Mouse (Mus musculus) embryonic stem cell, embryonic (primary cell): ENCODE results near the gene Slc35e4.

Experiments
- CTCF ChIA-PET, 4 experiments: fragments of 300-600 bp in 2 of 4; fragments of 350-600 bp in 2 of 4; sonication (Branson Sonifier 250); formaldehyde crosslinking; loops; one replicate each; lab custom pipeline; 2022; ENCODE audit warnings: inconsistent platforms in 2 of 4; lab: Charles Lee
- POLR2A ChIA-PET, 4 experiments: fragments of 300-600 bp in 2 of 4; fragments of 350-600 bp in 2 of 4; sonication (Branson Sonifier 250); formaldehyde crosslinking; loops; one replicate each; lab custom pipeline; 2022; ENCODE audit warnings: antibody characterized with exemption in 4 of 4, inconsistent platforms in 1 of 4; lab: Charles Lee

The Slc35e4 gene

DNA sequence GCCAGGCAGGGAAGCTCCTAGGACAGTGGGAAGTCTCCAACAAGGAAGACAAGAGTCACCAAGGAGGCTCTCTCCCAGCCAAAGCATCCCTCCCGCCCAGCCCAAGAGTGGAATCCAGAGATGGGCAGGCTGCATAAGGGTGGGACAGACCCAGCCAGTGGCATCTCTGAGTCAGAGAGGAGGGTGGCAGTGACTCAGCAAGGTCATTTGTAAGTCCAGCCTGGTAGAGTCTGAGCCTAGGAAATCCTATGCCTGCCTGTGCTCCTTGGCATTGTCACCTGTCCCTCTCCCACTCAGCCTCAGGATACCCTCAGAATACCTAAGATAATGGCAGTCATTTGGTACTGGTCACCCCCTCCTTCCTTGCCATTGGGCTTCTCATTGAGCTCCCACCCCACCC, 9.0 kb downstream of the Slc35e4 start:
- POLR2A ChIA-PET = interaction anchor here in 2 of 4 experiments (1.1 to 3.0 kb wide), 9 partner anchors 8 to 255 kb away, joined by 3 to 17 read pairs (median 4); partner anchors contain the start of genes 4921536K21Rik (in 2 of the 2), Dusp18 (in 2 of the 2), Slc35e4 (in 2 of the 2) and Ccdc157 (in 1 of the 2)
- CTCF ChIA-PET = interaction anchor here in 3 of 4 experiments (0.5 to 1.9 kb wide), 7 partner anchors 9 to 355 kb away, joined by 3 to 7 read pairs (median 3); partner anchors contain the start of gene Slc35e4 (in 1 of the 3)

DNA sequence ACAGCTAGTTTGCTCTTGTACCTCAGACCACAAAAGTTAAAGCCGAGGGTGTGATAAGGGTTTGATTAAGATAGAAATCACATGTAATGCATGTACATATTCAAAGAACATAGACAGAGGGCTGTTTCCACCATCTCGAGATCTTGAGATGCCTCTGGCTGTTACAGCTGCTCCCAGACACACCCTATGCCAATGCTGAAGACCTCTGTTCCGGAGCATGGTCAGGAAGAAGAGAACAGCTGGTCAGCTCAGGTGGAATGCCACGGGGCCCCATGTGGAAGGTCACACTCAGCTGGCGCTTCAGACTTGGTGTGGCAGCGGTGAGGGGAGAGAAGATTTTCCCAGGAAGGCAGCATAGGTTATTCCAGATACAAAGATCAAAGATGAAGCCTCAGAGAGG, 9.8 kb downstream of the Slc35e4 start:
- POLR2A ChIA-PET = interaction anchor here in 2 of 4 experiments (1.1 to 3.0 kb wide), 7 partner anchors 9 to 256 kb away, joined by 3 to 17 read pairs (median 5); partner anchors contain the start of genes 4921536K21Rik (in 2 of the 2), Dusp18 (in 2 of the 2), Slc35e4 (in 2 of the 2) and Ccdc157 (in 1 of the 2)
- CTCF ChIA-PET = interaction anchor here in 3 of 4 experiments (0.8 to 1.9 kb wide), 7 partner anchors 9 to 66 kb away, joined by 3 to 6 read pairs (median 3); partner anchors contain the start of gene Slc35e4 (in 2 of the 3)

DNA sequence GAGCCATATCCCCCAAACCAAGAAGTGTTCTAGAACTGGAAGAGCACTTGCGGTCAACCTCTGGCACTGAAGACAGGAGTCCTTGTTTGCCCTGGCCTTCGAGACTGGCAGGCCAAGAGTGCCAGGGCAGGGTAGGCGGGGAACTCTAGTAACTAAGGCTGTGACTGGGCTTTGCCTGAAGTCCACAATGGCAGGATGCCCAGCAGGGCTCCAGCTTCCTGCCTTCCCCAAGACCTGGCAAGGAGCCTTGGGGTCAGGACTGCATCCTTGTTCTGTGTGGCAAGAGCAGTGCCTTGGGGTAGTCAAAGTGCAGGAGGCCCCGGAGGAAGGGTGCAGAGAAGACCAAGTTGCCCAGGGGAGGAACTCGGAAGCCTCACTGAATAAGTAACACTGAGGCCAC, 11.4 kb downstream of the Slc35e4 start:
- ChIA-PET POLR2A (interaction anchor here in 2 of 4 experiments (1.1 to 3.0 kb wide), 5 partner anchors 11 to 85 kb away, joined by 3 to 17 read pairs (median 6); partner anchors contain the start of genes Slc35e4 (in 2 of the 2), Pes1 (in 1 of the 2) and Tcn2 (in 1 of the 2)), CTCF (interaction anchor here in 2 of 4 experiments (1.4 kb wide), 2 partner anchors 18 kb away, joined by 5 to 6 read pairs; no protein-coding TSS in a partner anchor)

DNA sequence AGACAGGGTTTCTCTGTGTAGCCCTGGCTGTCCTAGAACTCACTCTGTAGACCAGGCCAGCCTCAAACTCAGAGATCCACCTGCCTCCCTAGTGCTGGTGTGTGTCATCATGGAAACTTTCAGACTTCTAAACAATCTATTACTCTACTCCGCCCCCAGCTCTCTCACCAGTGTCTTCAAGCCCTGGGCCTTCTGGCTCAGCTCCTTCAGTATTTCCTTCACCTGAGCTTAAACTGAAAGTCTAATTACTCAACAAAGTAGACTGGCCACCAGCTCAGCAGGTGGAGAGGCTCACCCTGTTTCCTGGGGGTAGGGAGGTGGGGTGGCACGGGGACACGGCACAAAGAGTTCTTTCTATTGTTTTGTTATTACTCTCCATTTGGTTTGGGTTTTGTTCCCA, 11.9 kb downstream of the Slc35e4 start:
- POLR2A ChIA-PET = interaction anchor here in 3 of 4 experiments (0.5 to 2.4 kb wide), 6 partner anchors 11 to 928 kb away, joined by 3 to 10 read pairs (median 6); partner anchors contain the start of genes Pes1 (in 1 of the 3), Slc35e4 (in 1 of the 3) and Tcn2 (in 1 of the 3)
- CTCF ChIA-PET = interaction anchor here in 3 of 4 experiments (0.7 to 1.4 kb wide), 3 partner anchors 19 kb away, joined by 4 to 6 read pairs (median 5); no protein-coding TSS in a partner anchor

- POLR2A ChIA-PET = interaction anchor here in 2 of 4 experiments (1.2 to 2.2 kb wide), 3 partner anchors 9 to 13 kb away, joined by 5 to 10 read pairs (median 6); partner anchors contain the start of gene Slc35e4 (in 1 of the 2)
- CTCF ChIA-PET = no interaction called here
Measured at GRCm38 (mm10) chr11:3900296-3900695, 14.2 kb downstream of the Slc35e4 start.

- ChIA-PET POLR2A (interaction anchor here (1.0 to 3.4 kb wide), 18 partner anchors 9 to 524 kb away, joined by 3 to 21 read pairs (median 5); partner anchors contain the start of genes Pes1 (in 2 of the 4), Slc35e4 (in 2 of the 4), Morc2a (in 1 of the 4) and Osbp2 (in 1 of the 4)), CTCF (interaction anchor here in 3 of 4 experiments (1.1 to 1.9 kb wide), 7 partner anchors 16 to 25 kb away, joined by 3 to 9 read pairs (median 4); partner anchors contain the start of gene Slc35e4 (in 2 of the 3))
Measured at GRCm38 (mm10) chr11:3895933-3896332, 18.5 kb downstream of the Slc35e4 start.

DNA sequence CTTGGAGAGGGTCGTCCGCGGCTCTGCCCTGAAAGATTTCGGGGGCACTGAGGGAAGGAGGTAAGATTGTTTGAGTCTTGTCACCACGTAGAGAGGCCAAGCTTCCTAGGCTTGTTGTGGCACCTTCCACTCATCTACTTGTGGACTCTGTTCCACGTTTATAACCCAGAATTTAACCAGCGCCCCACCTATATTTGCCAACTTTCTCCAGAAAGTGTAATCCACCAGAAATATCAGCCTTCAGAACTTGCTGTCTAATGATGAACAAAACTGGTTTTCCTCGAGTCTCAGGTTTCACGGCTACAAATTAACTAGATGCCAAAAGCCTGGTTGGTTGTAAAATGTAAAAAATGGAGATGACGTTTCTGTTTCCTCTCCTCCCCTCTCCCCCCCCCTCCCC, 19.0 kb downstream of the Slc35e4 start:
- POLR2A ChIA-PET = interaction anchor here (0.6 to 3.4 kb wide), 30 partner anchors 9 to 523 kb away, joined by 3 to 21 read pairs (median 4); partner anchors contain the start of genes Morc2a (in 2 of the 4), Pes1 (in 2 of the 4), Slc35e4 (in 2 of the 4) and Osbp2 (in 1 of the 4)
- CTCF ChIA-PET = interaction anchor here in 3 of 4 experiments (0.8 to 1.9 kb wide), 9 partner anchors 15 to 31 kb away, joined by 3 to 9 read pairs (median 4); partner anchors contain the start of genes Slc35e4 (in 2 of the 3) and Osbp2 (in 1 of the 3)

DNA sequence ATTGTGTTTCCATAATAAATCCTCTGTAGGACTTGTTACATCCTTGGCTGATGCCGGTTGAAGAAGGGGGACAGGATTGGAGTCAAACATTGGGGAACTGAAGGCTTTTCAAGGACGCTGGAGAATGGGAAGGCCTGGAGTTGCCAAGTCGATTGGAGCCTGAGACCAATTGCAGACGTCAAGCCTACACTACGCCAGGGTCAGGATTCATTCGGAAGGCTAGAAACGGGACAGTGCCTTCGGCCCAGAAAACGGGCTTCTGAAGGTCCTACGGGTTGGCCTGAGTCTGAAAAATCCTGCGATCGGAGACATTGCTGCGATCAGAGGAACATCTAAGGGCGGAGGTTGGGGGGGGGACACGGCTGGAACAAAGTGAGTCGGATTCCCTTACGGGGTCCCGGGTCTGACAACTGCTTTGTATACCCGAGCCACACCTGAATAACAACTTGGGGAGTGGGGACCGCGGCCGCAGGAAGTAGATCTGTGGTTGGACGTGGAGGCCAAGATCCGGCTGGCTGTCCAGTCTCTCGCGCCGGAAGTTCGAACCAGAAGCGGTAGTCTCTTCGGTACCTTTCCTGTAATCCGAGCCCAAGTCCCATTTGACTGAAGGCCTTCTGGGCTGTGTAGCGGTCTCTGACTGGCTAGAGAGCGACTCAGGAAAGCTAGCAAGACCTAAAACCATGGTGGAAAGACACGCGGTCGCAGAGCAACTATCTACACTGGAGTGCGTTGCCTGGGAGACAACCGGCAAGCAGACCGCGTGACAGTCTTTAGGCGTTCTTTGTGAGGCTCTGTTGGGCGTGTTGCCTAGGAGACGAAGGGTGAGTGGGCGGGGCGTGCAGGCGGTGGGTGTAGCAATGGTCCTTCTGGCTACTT, 19.8 kb downstream of the Slc35e4 start, which contains the start of the genes 4921536K21Rik and Dusp18:
Gene 4921536K21Rik (minus strand): TSS at position 693 of the 876 bp plus-strand sequence.
Gene Dusp18 (plus strand): TSS at position 835 of the 876 bp plus-strand sequence.
- ChIA-PET CTCF (interaction anchor here in 3 of 4 experiments (0.8 to 1.8 kb wide), 8 partner anchors 15 to 30 kb away, joined by 3 to 8 read pairs (median 4); partner anchors contain the start of genes Osbp2 (in 1 of the 3) and Slc35e4 (in 1 of the 3)), POLR2A (interaction anchor here (0.6 to 3.4 kb wide), 28 partner anchors 8 to 541 kb away, joined by 3 to 21 read pairs (median 4); partner anchors contain the start of genes Morc2a (in 2 of the 4), Pes1 (in 2 of the 4), Slc35e4 (in 2 of the 4) and Osbp2 (in 1 of the 4))

DNA sequence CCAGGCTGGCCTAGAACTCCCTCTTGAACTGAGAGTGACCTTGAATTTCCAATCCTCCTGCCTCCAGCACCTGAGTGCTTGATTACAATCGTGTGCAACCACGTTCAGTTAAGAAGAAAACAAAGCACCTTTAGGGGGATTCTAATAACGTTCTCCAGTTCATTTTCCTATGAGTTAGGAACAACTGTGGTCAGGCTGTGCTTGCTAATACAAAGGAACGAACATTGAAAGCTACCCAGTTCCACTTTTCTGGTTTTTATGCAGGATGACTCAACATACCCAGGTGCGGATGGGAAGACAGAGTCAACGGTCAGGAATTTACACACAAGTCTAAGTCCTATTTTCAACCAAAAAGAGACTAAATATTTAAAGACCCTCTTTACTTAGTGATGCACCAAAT, 20.5 kb downstream of the Slc35e4 start:
- POLR2A ChIA-PET = interaction anchor here in 2 of 4 experiments (1.0 to 2.6 kb wide), 4 partner anchors 10 to 541 kb away, joined by 3 to 13 read pairs (median 8); partner anchors contain the start of gene Pes1 (in 1 of the 2)
- CTCF ChIA-PET = no interaction called here

GRCm38 (mm10) chr11:3887331-3887730, 27.1 kb downstream of the Slc35e4 start:
- CTCF ChIA-PET = interaction anchor here in 3 of 4 experiments (0.6 to 2.9 kb wide), 7 partner anchors 8 to 383 kb away, joined by 3 to 10 read pairs (median 3); no protein-coding TSS in a partner anchor
- POLR2A ChIA-PET = interaction anchor here in 3 of 4 experiments (0.5 to 2.2 kb wide), 6 partner anchors 8 to 380 kb away, joined by 3 to 10 read pairs (median 4); partner anchors contain the start of genes 4921536K21Rik (in 1 of the 3), Dusp18 (in 1 of the 3), Osbp2 (in 1 of the 3) and Slc35e4 (in 1 of the 3)

DNA sequence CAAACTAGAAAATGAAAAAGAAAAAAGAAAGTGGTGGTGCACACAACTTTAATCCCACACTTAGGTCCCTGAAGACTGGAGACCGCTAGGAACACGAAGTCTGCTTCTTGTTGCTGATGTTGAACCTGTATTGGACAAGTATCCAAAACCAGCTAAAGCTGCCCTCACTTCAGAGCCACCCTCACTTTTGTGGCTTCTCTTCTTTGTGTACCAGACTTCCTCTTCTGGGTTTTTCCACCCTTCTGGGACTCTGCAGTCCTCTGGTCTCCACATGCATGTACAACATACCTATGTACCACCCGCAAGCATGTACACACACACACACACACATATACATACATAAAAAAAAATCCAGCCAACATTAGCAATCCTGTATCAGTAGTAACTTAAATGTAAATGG, 30.8 kb downstream of the Slc35e4 start:
- POLR2A ChIA-PET = interaction anchor here in 2 of 4 experiments (0.6 to 1.2 kb wide), 3 partner anchors 11 to 48 kb away, joined by 3 to 5 read pairs (median 3); partner anchors contain the start of genes 4921536K21Rik (in 1 of the 2) and Tcn2 (in 1 of the 2)
- CTCF ChIA-PET = interaction anchor here in 3 of 4 experiments (0.5 to 1.1 kb wide), 4 partner anchors 24 to 89 kb away, joined by 3 to 15 read pairs (median 3); partner anchors contain the start of gene Slc35e4 (in 1 of the 3)

DNA sequence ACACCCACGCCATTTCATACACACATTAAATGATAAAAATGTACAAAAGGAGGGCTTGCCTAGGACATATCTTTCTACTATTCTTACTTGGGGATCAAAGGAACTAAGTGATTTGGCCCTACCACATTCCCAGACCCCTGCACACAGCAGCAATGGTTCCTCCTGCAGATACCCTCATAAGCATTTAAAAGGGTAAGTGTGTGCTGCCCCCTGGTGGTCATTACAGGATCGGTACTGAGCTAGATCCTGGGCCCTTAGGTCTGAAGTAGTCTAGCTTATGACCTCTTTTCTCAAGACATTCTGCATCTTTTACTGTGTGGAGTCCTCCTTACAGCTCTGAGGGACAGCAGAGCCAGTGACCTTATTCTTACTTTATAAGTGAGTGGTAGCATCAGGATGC, 34.6 kb downstream of the Slc35e4 start:
- ChIA-PET POLR2A (interaction anchor here in 3 of 4 experiments (0.6 to 2.4 kb wide), 20 partner anchors 9 to 274 kb away, joined by 3 to 16 read pairs (median 4); partner anchors contain the start of genes 4921536K21Rik (in 3 of the 3), Dusp18 (in 3 of the 3), Slc35e4 (in 3 of the 3) and Morc2a (in 1 of the 3)), CTCF (interaction anchor here (0.5 to 3.1 kb wide), 86 partner anchors 9 to 427 kb away, joined by 3 to 23 read pairs (median 4); partner anchors contain the start of genes Slc35e4 (in 4 of the 4), 4921536K21Rik (in 3 of the 4), Dusp18 (in 3 of the 4) and Osbp2 (in 3 of the 4))

GRCm38 (mm10) chr11:3878660-3879059, 35.8 kb downstream of the Slc35e4 start:
- CTCF ChIA-PET = interaction anchor here (0.7 to 2.8 kb wide), 17 partner anchors 9 to 201 kb away, joined by 3 to 23 read pairs (median 5); partner anchors contain the start of genes Osbp2 (in 2 of the 4), 4921536K21Rik (in 1 of the 4), Dusp18 (in 1 of the 4) and Slc35e4 (in 1 of the 4)

GRCm38 (mm10) chr11:3876419-3876818, 38.0 kb downstream of the Slc35e4 start:
- CTCF ChIA-PET = interaction anchor here in 2 of 4 experiments (0.6 to 1.5 kb wide), 6 partner anchors 38 to 701 kb away, joined by 3 to 6 read pairs (median 4); partner anchors contain the start of gene Slc35e4 (in 1 of the 2)
- POLR2A ChIA-PET = interaction anchor here in 1 of 4 experiments (0.6 to 1.4 kb wide), 2 partner anchors 12 to 19 kb away, joined by 3 to 6 read pairs; partner anchors contain the start of genes 4921536K21Rik and Dusp18

More at GRCm38 (mm10) chr11:3878660-3879059, 35.8 kb downstream of the Slc35e4 start:
- POLR2A ChIA-PET = interaction anchor here in 3 of 4 experiments (1.0 to 2.4 kb wide), 8 partner anchors 11 to 53 kb away, joined by 3 to 16 read pairs (median 4); partner anchors contain the start of genes Osbp2 (in 1 of the 3), Slc35e4 (in 1 of the 3) and Tcn2 (in 1 of the 3)

DNA sequence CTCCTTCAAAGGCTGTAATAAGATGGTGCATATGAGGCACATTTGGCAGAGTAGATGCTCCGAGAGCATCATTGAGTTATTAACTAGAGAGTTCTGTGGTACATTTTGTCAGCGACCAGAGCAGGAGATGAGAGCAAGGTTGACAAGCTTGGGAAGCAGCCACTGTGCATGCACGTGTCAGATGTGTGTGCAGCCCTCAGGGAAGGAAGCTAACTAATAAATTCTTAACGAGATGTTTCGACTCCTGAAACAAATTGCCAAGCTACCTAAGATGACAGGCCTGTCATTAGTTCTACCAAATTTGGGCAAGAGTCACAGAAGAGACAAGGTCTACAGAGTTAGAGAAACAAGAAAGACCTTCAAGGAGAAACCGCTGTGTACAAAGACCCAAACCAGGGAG, 50.1 kb downstream of the Slc35e4 start:
- ChIA-PET POLR2A (interaction anchor here in 3 of 4 experiments (0.6 to 2.5 kb wide), 27 partner anchors 8 to 771 kb away, joined by 3 to 16 read pairs (median 4); partner anchors contain the start of genes Slc35e4 (in 2 of the 3), 4921536K21Rik (in 1 of the 3), Dusp18 (in 1 of the 3) and Morc2a (in 1 of the 3)), CTCF (interaction anchor here (0.6 to 3.4 kb wide), 17 partner anchors 15 to 957 kb away, joined by 3 to 18 read pairs (median 5); partner anchors contain the start of genes 4921536K21Rik (in 1 of the 4), Dusp18 (in 1 of the 4), Sec14l2 (in 1 of the 4) and Slc35e4 (in 1 of the 4))
